Mouse (Mus musculus) kidney, embryonic 16.5 days (tissue): ENCODE measurements around the gene Trpd52l3. TPM values are rescaled to one million over a fixed set of nuclear protein-coding genes. Genes with fewer than 3 reads are reported as not detected.

Source experiments
- ATAC-seq: fragments of 200-750 bp; cut with Nextera tagmentation; 2 replicates; pipeline ENCODE4 v1.8.0; 2017; ENCODE audit warnings: moderate TSS enrichment; ENCODE audit not compliant: low FRiP score, low TSS enrichment
- H3K27ac ChIP-seq: fragments of 300-500 bp; sonication (generic); 2 replicates; pipeline ENCODE4 v1.5.1; 2014; ENCODE audit warnings: low read length
- H3K27me3 ChIP-seq: fragments of 300-500 bp; sonication (generic); 2 replicates; pipeline ENCODE4 v1.6.1; 2014; ENCODE audit warnings: low read length, control low read depth, mixed read lengths; ENCODE audit not compliant: insufficient read depth
- H3K36me3 ChIP-seq: fragments of 300-500 bp; sonication (generic); 2 replicates; pipeline ENCODE4 v1.6.1; 2014; ENCODE audit warnings: low read length, control low read depth, mixed read lengths; ENCODE audit not compliant: insufficient read depth
- H3K4me1 ChIP-seq: fragments of 300-500 bp; sonication (generic); 2 replicates; pipeline ENCODE4 v1.6.1; 2014; ENCODE audit warnings: low read length, control low read depth, mixed read lengths; ENCODE audit not compliant: insufficient read depth
- H3K4me2 ChIP-seq: fragments of 300-500 bp; sonication (generic); replicated peaks from 2 replicates; pipeline ENCODE4 v1.6.1; 2014; ENCODE audit warnings: low read depth, low read length
- H3K4me3 ChIP-seq: fragments of 300-500 bp; sonication (generic); 2 replicates; pipeline ENCODE4 v1.5.1; 2014; ENCODE audit warnings: mild to moderate bottlenecking, low read length
- H3K9ac ChIP-seq: fragments of 300-500 bp; sonication (generic); replicated peaks from 2 replicates; pipeline ENCODE4 v1.6.1; 2014; ENCODE audit warnings: low read length
- H3K9me3 ChIP-seq: fragments of 300-500 bp; sonication (generic); 2 replicates; pipeline ENCODE4 v1.6.1; 2016; ENCODE audit warnings: low read length, control low read depth
- WGBS: fragments of 180-500 bp; shearing (Covaris S2); extraction: QIAGEN DNeasy Blood & Tissue Kit; methylation state at CpG from one replicate; pipeline ENCODE4 v1.1.7; 2014; 5-methylcytosine and 5-hydroxymethylcytosine counted together
- polyA plus RNA-seq: library from polyadenylated mRNA; unstranded; fragments of >200 nt; fragmentation: Nextera tagmentation; extraction: Ambion mirVana; gene quantifications from 2 replicates; pipeline ENCODE4 v1.2.1, GENCODE M21; 2015

Gene Trpd52l3
- polyA plus RNA-seq, 1 experiment from 2014 or later, result 0.06 TPM

GRCm38 (mm10) chr19:30029002-30029710 lies 25.6 kb downstream of the Trpd52l3 start:
- H3K4me3 ChIP-seq, result peak overlapping the region; percentile 99
- no peak for ATAC-seq
- no peaks in the 10 kb centered on the region for H3K36me3 ChIP-seq
- H3K9me3 ChIP-seq, result no peaks in the 10 kb centered on the region
- peaks cover 19% of the 10 kb centered on the region for H3K4me1 ChIP-seq
- no peak overlapping the region for H3K9ac ChIP-seq
- WGBS, result 38% methylated on average over 11 of the region's 11 CpGs
- no peaks in the 10 kb centered on the region for H3K27me3 ChIP-seq
- H3K27ac ChIP-seq, result no peak overlapping the region
- H3K4me2 ChIP-seq, result peak overlapping the region; percentile 87

- H3K9ac ChIP-seq, result peak within 1 kb of the TSS; percentile 100
- H3K36me3 ChIP-seq, result no peaks in the 10 kb centered on the region
- H3K27me3 ChIP-seq, result no peaks in the 10 kb centered on the region
- peak within 1 kb of the TSS; percentile 87 for H3K4me2 ChIP-seq
- peak; percentile 96 for ATAC-seq
- peaks cover 19% of the 10 kb centered on the region for H3K4me1 ChIP-seq
- WGBS, result 2% methylated on average over 74 of the region's 74 CpGs
- peak within 1 kb of the TSS; percentile 96 for H3K27ac ChIP-seq
- no peaks in the 10 kb centered on the region for H3K9me3 ChIP-seq
- peak within 1 kb of the TSS; percentile 99 for H3K4me3 ChIP-seq
These were observed 26.5 kb downstream of the Trpd52l3 start, which contains the start of gene Uhrf2 for GRCm38 (mm10) chr19:30029894-30030635. TSS of gene Uhrf2 (plus strand) at chr19:30030513.

GRCm38 (mm10) chr19:30030636-30031467 lies 27.3 kb downstream of the Trpd52l3 start:
- peak overlapping the region; percentile 96 for H3K27ac ChIP-seq
- H3K27me3 ChIP-seq, result no peaks in the 10 kb centered on the region
- peaks cover 19% of the 10 kb centered on the region for H3K4me1 ChIP-seq
- no peaks in the 10 kb centered on the region for H3K9me3 ChIP-seq
- peak overlapping the region; percentile 73 for H3K4me2 ChIP-seq
- no peaks in the 10 kb centered on the region for H3K36me3 ChIP-seq
- H3K4me3 ChIP-seq, result peak overlapping the region; percentile 99
- ATAC-seq, result peak; percentile 62
- peak overlapping the region; percentile 100 for H3K9ac ChIP-seq
- WGBS, result under 1% methylated on average over 69 of the region's 92 CpGs

- H3K9me3 ChIP-seq, result no peaks in the 10 kb centered on the region
- under 1% methylated on average over 7 of the region's 7 CpGs for WGBS
- peaks cover 19% of the 10 kb centered on the region for H3K4me1 ChIP-seq
- H3K4me3 ChIP-seq, result peak overlapping the region; percentile 99
- no peaks in the 10 kb centered on the region for H3K36me3 ChIP-seq
- no peak for ATAC-seq
- H3K9ac ChIP-seq, result peak overlapping the region; percentile 100
- H3K27me3 ChIP-seq, result no peaks in the 10 kb centered on the region
- H3K4me2 ChIP-seq, result peak overlapping the region; percentile 73
- peak overlapping the region; percentile 96 for H3K27ac ChIP-seq
These were observed 27.9 kb downstream of the Trpd52l3 start for GRCm38 (mm10) chr19:30031468-30031931.

GRCm38 (mm10) chr19:30032206-30032605 lies 28.6 kb downstream of the Trpd52l3 start:
- no peaks in the 10 kb centered on the region for H3K36me3 ChIP-seq
- no peak overlapping the region for H3K9ac ChIP-seq
- H3K27ac ChIP-seq, result no peak overlapping the region
- WGBS, result 63% methylated on average over 3 of the region's 3 CpGs
- H3K4me2 ChIP-seq, result peak overlapping the region; percentile 73
- H3K4me1 ChIP-seq, result peaks cover 19% of the 10 kb centered on the region
- no peak for ATAC-seq
- H3K4me3 ChIP-seq, result peak overlapping the region; percentile 99
- no peaks in the 10 kb centered on the region for H3K27me3 ChIP-seq
- H3K9me3 ChIP-seq, result no peaks in the 10 kb centered on the region

GRCm38 (mm10) chr19:30035361-30035760 lies 31.8 kb downstream of the Trpd52l3 start:
- no peak overlapping the region for H3K4me3 ChIP-seq
- no peak for ATAC-seq
- H3K4me2 ChIP-seq, result no peak overlapping the region
- no peak overlapping the region for H3K27ac ChIP-seq
- H3K27me3 ChIP-seq, result no peaks in the 10 kb centered on the region
- peaks cover 12% of the 10 kb centered on the region for H3K4me1 ChIP-seq
- H3K36me3 ChIP-seq, result 0 out of 2 replicates have a peak, but pooled peaks cover 4% of the 10 kb centered on the region
- no peak overlapping the region for H3K9ac ChIP-seq
- H3K9me3 ChIP-seq, result no peaks in the 10 kb centered on the region
- WGBS, result 55% methylated on average over 3 of the region's 3 CpGs

GRCm38 (mm10) chr19:30043691-30044090 lies 40.1 kb downstream of the Trpd52l3 start:
- Histone ChIP-seq H3K9ac (no peak overlapping the region), H3K27ac (no peak overlapping the region), H3K4me3 (no peak overlapping the region), H3K9me3 (0 out of 2 replicates have a peak, but pooled peaks cover 4% of the 10 kb centered on the region), H3K36me3 (peaks cover 40% of the 10 kb centered on the region), H3K27me3 (no peaks in the 10 kb centered on the region), H3K4me1 (no peaks in the 10 kb centered on the region), H3K4me2 (no peak overlapping the region)
- 95% methylated on average over 2 of the region's 2 CpGs for WGBS
- ATAC-seq, result no peak

- no peaks in the 10 kb centered on the region for H3K4me1 ChIP-seq
- peaks cover 36% of the 10 kb centered on the region for H3K36me3 ChIP-seq
- 0 out of 2 replicates have a peak, but pooled peaks cover 4% of the 10 kb centered on the region for H3K9me3 ChIP-seq
- H3K4me2 ChIP-seq, result no peak overlapping the region
- no peak overlapping the region for H3K27ac ChIP-seq
- H3K27me3 ChIP-seq, result no peaks in the 10 kb centered on the region
- ATAC-seq, result no peak
- H3K4me3 ChIP-seq, result no peak overlapping the region
- 96% methylated on average over 1 of the region's 1 CpGs for WGBS
- H3K9ac ChIP-seq, result no peak overlapping the region
These were observed 41.0 kb downstream of the Trpd52l3 start for GRCm38 (mm10) chr19:30044630-30045029.

GRCm38 (mm10) chr19:30045857-30046256 lies 42.3 kb downstream of the Trpd52l3 start:
- Histone ChIP-seq H3K4me2 (no peak overlapping the region), H3K9ac (no peak overlapping the region), H3K4me3 (no peak overlapping the region), H3K36me3 (peaks cover 36% of the 10 kb centered on the region), H3K27me3 (no peaks in the 10 kb centered on the region), H3K4me1 (no peaks in the 10 kb centered on the region), H3K27ac (no peak overlapping the region), H3K9me3 (0 out of 2 replicates have a peak, but pooled peaks cover 4% of the 10 kb centered on the region)
- ATAC-seq, result no peak
- WGBS, result 73% methylated on average over 1 of the region's 1 CpGs
